Mouse (Mus musculus): Measurements from ENCODE around the gene Macrod2.

The Macrod2 gene

GRCm38 (mm10) chr2:141288494-141288893 is 893.4 kb downstream of the Macrod2 start:
- in situ Hi-C loops (cut with MboI, MseI) = loop anchor here in 1 of 2 experiments (25.0 kb wide), 1 partner anchor 1951 kb away; no protein-coding TSS in a partner anchor

- in situ Hi-C loops (cut with MboI, MseI) = loop anchor here in 1 of 2 experiments (25.0 kb wide), 1 partner anchor 1952 kb away; no protein-coding TSS in a partner anchor
Observed at GRCm38 (mm10) chr2:141289059-141289713, 894.1 kb downstream of the Macrod2 start.

DNA sequence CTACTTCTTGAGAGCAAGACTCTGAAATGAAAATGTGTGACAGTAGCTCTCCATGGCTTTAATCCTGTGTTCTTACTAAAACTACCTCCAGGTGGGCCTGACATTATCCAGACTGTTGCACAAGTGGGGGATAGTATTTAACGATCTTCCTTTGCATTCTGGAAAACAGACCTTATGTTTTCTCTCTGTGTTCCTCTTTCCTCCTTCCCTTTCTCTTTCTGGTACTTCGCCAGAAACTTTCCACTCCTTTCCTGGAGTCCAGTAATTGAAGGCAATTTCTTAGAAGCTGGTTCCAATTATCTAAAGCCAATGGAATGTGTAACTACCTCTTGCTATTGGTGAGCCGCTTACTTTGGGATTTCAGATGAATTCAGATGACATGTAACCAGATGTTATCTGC is 897.7 kb downstream of the Macrod2 start:
- in situ Hi-C loops (cut with MboI, MseI) = loop anchor here in 1 of 2 experiments (25.0 kb wide), 1 partner anchor 1956 kb away; no protein-coding TSS in a partner anchor

DNA sequence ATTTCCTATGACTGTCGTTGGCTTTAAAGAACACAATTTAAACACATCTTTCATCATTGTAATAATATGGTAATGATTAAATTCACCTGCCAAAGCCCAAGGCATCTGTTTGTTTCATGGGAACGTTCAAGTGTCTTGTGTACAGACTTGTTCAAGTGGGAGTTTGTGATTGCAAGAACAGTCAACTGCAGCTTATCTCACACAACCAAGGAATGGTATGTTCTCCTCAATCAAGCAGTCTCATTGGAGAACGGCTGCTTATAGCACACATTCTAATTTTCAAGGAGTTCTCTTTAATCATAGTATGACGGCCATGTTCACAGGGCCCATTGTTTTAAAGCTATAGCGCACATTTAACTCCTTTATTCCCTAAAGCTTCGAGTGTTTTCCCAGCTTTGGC is 904.1 kb downstream of the Macrod2 start:
- in situ Hi-C loops (cut with MboI, MseI) = loop anchor here in 1 of 2 experiments (25.0 kb wide), 1 partner anchor 1962 kb away; no protein-coding TSS in a partner anchor

DNA sequence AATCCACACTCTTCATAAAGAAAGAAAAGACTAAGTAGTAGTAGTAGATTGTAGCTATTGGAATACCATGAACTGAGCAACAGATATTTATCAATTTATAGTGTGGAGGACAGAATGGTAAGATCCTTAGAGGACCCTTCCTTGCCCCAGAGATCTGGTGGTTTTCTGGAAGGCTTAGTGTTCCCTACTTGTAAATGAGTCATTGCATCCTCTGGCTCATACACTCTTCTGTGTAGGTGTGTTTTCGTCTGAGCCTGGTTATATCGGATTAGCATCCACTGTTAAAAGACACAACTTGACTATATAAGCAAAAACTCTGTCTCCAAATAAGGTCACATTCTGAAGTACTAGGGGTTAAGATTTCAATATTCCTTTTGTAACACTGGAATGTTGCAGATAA is 905.9 kb downstream of the Macrod2 start:
- in situ Hi-C loops (cut with MboI, MseI) = loop anchor here (10.0 kb wide), 2 partner anchors 186 to 1044 kb away; no protein-coding TSS in a partner anchor

DNA sequence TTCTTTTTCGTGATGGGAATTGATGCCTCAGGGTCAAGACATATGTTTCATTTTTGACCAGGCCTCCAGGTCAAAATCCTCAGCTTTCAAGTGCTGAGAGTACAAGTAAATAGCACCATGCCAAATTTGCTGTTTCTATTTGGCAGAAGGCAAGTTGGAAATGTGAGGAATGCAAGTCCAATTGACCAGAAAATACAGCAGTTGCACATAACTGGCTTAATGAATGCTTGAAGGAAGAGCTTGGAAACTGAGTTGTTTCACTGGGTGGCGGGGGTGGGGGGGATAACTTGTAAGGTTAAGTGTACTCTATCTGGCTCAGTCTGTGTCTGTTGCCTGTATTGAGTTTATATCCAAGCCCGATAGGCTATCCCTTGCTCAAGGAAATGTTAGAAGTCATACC is 913.3 kb downstream of the Macrod2 start:
- in situ Hi-C loops (cut with MboI, MseI) = loop anchor here (10.0 kb wide), 2 partner anchors 194 to 1036 kb away; no protein-coding TSS in a partner anchor

DNA sequence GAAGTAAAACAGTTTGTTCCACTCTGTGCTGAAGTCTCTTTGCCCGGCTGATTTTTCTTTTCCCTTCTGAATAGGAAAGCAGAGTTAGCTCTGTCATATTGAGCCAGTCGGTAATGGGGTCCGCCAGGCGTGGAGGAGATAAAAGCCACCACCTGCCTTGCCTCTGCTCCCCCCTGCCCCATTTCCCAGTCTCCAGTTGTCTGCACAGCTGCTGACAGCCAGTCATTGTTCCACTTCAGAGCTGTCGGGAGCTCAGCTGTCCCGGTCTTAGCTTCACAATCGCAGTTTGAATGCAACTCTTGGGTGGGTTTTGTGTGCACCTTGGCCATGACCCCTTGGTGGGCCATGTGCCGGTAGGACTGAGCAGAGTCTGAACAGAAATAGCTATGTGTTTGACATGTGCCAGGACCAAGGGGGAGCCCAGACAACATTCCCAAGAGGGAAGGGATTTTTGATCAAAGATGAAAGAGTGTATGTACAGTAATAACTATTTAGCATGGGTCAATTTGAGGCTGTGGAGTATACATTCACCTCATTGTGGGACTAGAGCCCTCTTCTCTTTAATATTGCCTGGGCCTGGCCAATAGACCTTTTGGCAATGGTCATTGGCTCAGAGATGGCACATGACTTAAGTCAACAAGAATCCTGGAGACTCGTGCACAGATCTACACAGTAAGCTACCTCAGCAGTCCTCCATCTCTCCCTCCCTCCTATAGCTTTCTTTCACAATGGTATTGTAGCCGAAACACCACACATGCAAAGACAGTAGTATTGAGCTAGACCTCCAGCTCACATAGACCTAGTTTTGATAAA is 917.2 kb downstream of the Macrod2 start:
- in situ Hi-C loops (cut with MboI, MseI) = no loop called here

GRCm38 (mm10) chr2:141315349-141315748 is 920.2 kb downstream of the Macrod2 start:
- in situ Hi-C loops (cut with MboI, MseI) = no loop called here

DNA sequence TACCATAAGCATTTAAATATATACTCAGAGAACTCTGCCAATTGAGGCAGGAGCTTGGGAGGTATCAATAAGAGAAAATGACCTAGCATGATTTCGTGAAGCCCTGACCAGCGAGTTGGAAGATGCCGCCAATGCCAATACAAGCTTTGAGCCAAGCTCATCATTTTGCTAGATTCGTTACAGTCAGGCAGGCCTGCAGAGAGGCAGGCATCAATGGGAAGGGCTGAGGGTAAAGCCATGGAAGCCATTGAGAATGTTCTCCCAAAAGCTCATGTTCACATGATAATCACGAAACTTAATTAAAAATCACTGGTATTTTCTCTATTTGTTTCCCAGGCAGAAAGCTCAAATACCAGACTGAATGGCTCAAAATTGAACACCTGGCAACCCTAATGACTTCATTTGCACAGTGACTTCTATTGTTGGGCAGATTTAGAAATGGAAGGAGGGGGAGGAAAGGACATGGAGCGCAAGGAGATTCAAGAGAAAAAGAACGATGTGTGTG is 928.9 kb downstream of the Macrod2 start:
- in situ Hi-C loops (cut with MboI, MseI) = no loop called here

DNA sequence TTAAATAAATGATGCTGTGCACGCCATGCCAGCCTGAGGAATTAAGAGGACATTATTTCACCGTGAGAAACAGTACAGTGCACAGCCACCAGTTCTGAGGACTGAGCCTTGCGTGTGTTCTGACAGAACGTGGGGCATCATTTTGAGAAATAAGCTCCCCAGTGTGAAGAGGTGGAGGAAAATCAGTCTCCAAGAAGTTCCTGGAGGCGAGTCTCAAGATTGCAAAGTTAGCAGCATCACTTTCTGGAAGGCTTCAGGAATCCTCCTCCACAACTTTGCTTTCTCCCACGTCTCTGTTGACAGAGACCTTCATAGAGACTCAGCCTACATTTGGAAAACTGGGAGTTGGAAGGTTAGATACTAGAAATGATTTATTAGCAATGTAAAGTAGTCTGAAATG is 932.2 kb downstream of the Macrod2 start:
- in situ Hi-C loops (cut with MboI, MseI) = no loop called here

DNA sequence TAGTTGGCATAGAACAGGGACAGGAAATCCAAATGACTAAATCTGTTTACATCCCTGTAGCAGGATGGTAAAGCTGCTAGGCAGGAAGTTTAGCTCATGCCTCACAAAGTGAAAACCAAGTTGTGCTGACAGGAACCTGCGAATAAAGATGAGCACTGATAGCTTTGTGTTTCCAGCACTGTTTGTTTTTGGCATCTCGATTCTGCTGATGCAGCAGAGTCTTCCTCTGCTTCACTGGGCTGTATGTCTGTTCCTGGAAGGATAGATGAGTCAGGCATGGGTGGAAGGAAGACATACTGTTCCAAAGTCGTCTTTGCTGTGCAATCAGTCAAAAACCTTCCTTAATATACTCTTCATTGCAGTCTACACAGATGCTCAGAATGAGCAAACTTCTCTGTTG is 942.6 kb downstream of the Macrod2 start:
- in situ Hi-C loops (cut with MboI, MseI) = no loop called here

DNA sequence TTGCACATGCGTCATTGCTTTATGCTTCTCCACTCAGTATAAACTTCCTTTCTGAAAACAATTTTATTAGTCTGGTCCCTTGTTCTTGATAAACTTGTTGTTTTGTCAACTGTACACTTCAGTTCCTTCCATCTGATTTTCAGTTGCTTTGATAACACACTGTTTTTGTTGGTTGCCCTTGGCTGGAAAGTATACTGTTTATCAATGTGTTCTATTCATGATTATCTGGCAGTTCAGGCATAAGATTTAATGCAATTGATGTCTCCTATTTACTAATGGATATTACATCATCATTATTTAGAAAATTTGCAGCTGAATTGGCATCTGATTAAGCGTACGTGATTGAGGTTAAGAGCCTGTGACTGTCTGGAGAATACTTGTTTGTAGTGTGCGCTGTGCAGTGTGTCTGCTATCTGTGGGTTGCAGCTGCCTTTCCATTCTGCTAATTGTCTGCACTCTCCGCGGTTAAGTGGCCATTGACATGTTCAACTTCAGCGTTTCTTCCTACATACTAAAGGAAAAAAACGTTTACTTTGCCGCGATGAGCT is 949.0 kb downstream of the Macrod2 start:
- in situ Hi-C loops (cut with MboI, MseI) = no loop called here

GRCm38 (mm10) chr2:141352623-141353022 is 957.5 kb downstream of the Macrod2 start:
- in situ Hi-C loops (cut with MboI, MseI) = no loop called here

DNA sequence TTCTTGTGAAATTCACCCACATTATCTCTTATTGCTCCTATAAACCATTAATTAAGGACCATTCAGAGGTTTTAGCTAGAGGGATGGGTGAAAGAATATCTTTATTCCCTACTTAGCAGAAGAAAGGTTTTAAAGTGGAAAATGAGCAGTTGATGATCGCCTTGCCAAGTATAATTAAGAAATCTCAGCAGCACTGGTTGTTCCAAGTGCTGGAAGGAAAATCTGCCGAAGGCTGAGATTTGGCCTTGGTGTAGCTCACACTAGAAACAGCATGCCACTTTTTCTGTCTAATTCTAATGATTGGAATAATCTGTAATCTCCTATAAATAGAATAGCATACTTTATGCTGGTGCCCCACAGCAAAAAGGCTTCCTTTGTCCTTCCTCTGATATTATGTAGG is 993.5 kb downstream of the Macrod2 start:
- in situ Hi-C loops (cut with MboI, MseI) = no loop called here

GRCm38 (mm10) chr2:141391229-141391628 is 996.1 kb downstream of the Macrod2 start:
- in situ Hi-C loops (cut with MboI, MseI) = no loop called here

- in situ Hi-C loops (cut with MboI, MseI) = no loop called here
Observed at GRCm38 (mm10) chr2:141394806-141395205, 999.7 kb downstream of the Macrod2 start.

GRCm38 (mm10) chr2:141408766-141409165 is 1013.7 kb downstream of the Macrod2 start:
- in situ Hi-C loops (cut with MboI, MseI) = no loop called here

DNA sequence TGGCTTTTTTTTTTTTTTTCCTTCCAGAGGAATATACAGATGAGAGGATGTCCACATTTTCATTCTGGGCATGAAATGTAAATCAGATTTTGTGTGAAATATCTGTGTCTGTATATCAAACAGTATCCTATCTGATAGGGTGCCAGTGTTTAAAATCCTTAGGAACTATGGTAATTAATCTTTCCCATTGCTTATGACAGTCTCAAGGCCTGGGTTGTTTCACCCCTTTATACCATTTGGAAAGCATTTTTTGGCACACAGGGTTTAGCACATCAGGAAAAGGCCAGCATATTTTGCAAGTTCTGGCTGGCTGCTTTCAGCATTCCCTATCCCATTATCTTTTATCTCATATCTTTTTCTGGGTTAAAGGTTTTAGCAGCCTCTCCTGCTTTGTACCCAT is 1021.3 kb downstream of the Macrod2 start:
- in situ Hi-C loops (cut with MboI, MseI) = no loop called here

DNA sequence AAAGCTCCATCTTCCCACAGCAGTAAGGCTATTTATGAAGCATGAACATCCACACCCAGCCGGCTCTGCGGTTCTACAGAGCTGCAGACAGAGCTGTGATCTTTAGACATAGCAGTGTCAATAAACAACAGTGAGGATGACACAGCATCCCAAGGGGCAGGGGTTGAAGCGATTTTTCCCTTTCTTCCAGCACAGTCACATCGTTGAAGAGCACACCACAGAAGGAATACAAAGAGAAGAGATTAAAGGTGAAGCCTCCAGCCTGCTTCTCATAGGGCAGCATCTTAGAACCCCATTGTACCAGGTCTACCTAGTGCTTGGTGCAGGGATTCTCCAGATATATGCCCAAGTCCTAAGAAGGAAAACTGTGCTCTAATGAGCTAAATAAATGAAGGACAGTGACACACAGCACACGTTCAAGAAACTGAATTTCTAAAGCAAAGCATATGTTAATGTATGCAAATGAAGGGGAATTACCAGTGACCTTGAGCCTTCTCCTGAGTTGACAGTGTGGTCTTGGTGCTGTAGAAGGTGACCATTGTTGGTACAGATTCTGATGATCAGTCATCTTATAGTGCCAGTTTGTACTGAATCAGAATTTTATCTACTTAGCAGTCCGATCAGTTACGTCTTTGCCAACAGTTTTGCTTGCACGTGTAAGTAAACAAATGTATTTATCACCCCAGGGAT is 1021.9 kb downstream of the Macrod2 start:
- in situ Hi-C loops (cut with MboI, MseI) = no loop called here

GRCm38 (mm10) chr2:141419806-141420205 is 1024.7 kb downstream of the Macrod2 start:
- in situ Hi-C loops (cut with MboI, MseI) = no loop called here

DNA sequence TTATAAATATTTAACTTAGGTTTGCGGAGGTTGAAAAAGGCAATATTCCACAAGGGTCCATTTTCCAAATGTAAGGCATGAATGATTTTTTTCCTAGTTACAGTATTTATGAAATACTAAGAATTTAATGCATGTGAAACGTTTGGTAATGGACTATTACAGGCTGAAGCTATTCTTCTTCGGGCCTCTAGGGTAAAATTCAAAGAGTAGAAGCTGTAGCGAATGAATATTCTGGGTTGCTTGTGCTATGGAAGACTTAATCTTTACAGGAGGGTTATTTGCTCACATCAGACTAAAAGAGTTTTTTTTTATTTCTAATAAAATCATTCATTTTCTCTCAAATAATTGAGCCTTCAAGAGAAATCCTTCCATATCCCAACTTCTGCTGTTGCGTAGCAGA is 1039.0 kb downstream of the Macrod2 start:
- in situ Hi-C loops (cut with MboI, MseI) = loop anchor here in 1 of 2 experiments (10.0 kb wide), 1 partner anchor 1219 kb away; no protein-coding TSS in a partner anchor
